Mouse (Mus musculus): ENCODE results near the gene Ubald2. TPM values are rescaled to one million over a fixed set of nuclear protein-coding genes. Genes with fewer than 3 reads are reported as not detected.

The Ubald2 gene
- polyA plus RNA-seq (2012; rRNA removed): 159 and 160 TPM in 2 replicates

GRCm38 (mm10) chr11:116433356-116434286 lies at the start of gene Ubald2:
Ubald2 (plus strand) TSS chr11:116434094.
- Histone ChIP-seq H3K4me3 (replicated peaks; ENCODE audit: extremely low read depth, low read depth, low read length) (peak within 1 kb of the TSS; percentile 91), H3K4me1 (ENCODE audit: control insufficient read depth, insufficient read depth, low read length) (peaks cover 16% of the 10 kb centered on the region)
- TF ChIP-seq POLR2A (IDR thresholded peaks at IDR 0.05; ENCODE audit: borderline replicate concordance, extremely low read depth, low read depth, low read length) (peak; percentile 58; the same call in 1 of the 2 replicates), CTCF (IDR thresholded peaks at IDR 0.05; ENCODE audit: insufficient read depth, low read length) (no peak)
- DNase-seq: peak; percentile 97
- WGBS: 2% methylated on average over 66 of the region's 66 CpGs

- TF ChIP-seq CTCF (IDR thresholded peaks at IDR 0.05; ENCODE audit: insufficient read depth, low read length) (no peak), POLR2A (IDR thresholded peaks at IDR 0.05; ENCODE audit: borderline replicate concordance, extremely low read depth, low read depth, low read length) (no peak)
- WGBS: 88% methylated on average over 11 of the region's 11 CpGs
- no peak overlapping the region for H3K4me3 ChIP-seq (replicated peaks; ENCODE audit: extremely low read depth, low read depth, low read length)
- 0 out of 2 replicates have a peak, but pooled peaks cover 3% of the 10 kb centered on the region for H3K4me1 ChIP-seq (ENCODE audit: control insufficient read depth, insufficient read depth, low read length)
- DNase-seq: no peak
Observed at GRCm38 (mm10) chr11:116384171-116384570, 49.7 kb upstream of the Ubald2 start.

- no peak overlapping the region for H3K4me3 ChIP-seq (replicated peaks; ENCODE audit: extremely low read depth, low read depth, low read length)
- TF ChIP-seq CTCF (IDR thresholded peaks at IDR 0.05; ENCODE audit: insufficient read depth, low read length) (no peak), POLR2A (IDR thresholded peaks at IDR 0.05; ENCODE audit: borderline replicate concordance, extremely low read depth, low read depth, low read length) (no peak)
- 0 out of 2 replicates have a peak, but pooled peaks cover 3% of the 10 kb centered on the region for H3K4me1 ChIP-seq (ENCODE audit: control insufficient read depth, insufficient read depth, low read length)
- no peak for DNase-seq
- WGBS: 63% methylated on average over 5 of the region's 5 CpGs
Observed at GRCm38 (mm10) chr11:116385999-116386398, 47.9 kb upstream of the Ubald2 start.

GRCm38 (mm10) chr11:116387086-116388071 lies 46.5 kb upstream of the Ubald2 start:
- H3K4me3 ChIP-seq (replicated peaks; ENCODE audit: extremely low read depth, low read depth, low read length): no peak overlapping the region
- WGBS: 24% methylated on average over 16 of the region's 16 CpGs
- no peak for TF ChIP-seq POLR2A (IDR thresholded peaks at IDR 0.05; ENCODE audit: borderline replicate concordance, extremely low read depth, low read depth, low read length)
- no peak for TF ChIP-seq CTCF (IDR thresholded peaks at IDR 0.05; ENCODE audit: insufficient read depth, low read length)
- H3K4me1 ChIP-seq (ENCODE audit: control insufficient read depth, insufficient read depth, low read length): 0 out of 2 replicates have a peak, but pooled peaks cover 3% of the 10 kb centered on the region
- no peak for DNase-seq

- 0 out of 2 replicates have a peak, but pooled peaks cover 3% of the 10 kb centered on the region for H3K4me1 ChIP-seq (ENCODE audit: control insufficient read depth, insufficient read depth, low read length)
- H3K4me3 ChIP-seq (replicated peaks; ENCODE audit: extremely low read depth, low read depth, low read length): peak overlapping the region; percentile 24
- TF ChIP-seq CTCF (IDR thresholded peaks at IDR 0.05; ENCODE audit: insufficient read depth, low read length): no peak
- TF ChIP-seq POLR2A (IDR thresholded peaks at IDR 0.05; ENCODE audit: borderline replicate concordance, extremely low read depth, low read depth, low read length): 0 out of 2 replicates have a peak, but pooled peaks have one; percentile 8
- WGBS: 55% methylated on average over 14 of the region's 14 CpGs
- DNase-seq: peak; percentile 25
Observed at GRCm38 (mm10) chr11:116388841-116389480, 44.9 kb upstream of the Ubald2 start.

- 50% methylated on average over 4 of the region's 4 CpGs for WGBS
- Histone ChIP-seq H3K4me1 (ENCODE audit: control insufficient read depth, insufficient read depth, low read length) (peaks cover 2% of the 10 kb centered on the region), H3K4me3 (replicated peaks; ENCODE audit: extremely low read depth, low read depth, low read length) (peak overlapping the region; percentile 59)
- no peak for DNase-seq
- TF ChIP-seq CTCF (IDR thresholded peaks at IDR 0.05; ENCODE audit: insufficient read depth, low read length) (no peak), POLR2A (IDR thresholded peaks at IDR 0.05; ENCODE audit: borderline replicate concordance, extremely low read depth, low read depth, low read length) (no peak)
Observed at GRCm38 (mm10) chr11:116394769-116395168, 39.1 kb upstream of the Ubald2 start.

GRCm38 (mm10) chr11:116396276-116396933 lies 37.5 kb upstream of the Ubald2 start:
- Histone ChIP-seq H3K4me3 (replicated peaks; ENCODE audit: extremely low read depth, low read depth, low read length) (no peak overlapping the region), H3K4me1 (ENCODE audit: control insufficient read depth, insufficient read depth, low read length) (peaks cover 5% of the 10 kb centered on the region)
- 58% methylated on average over 11 of the region's 11 CpGs for WGBS
- no peak for DNase-seq
- TF ChIP-seq POLR2A (IDR thresholded peaks at IDR 0.05; ENCODE audit: borderline replicate concordance, extremely low read depth, low read depth, low read length) (no peak), CTCF (IDR thresholded peaks at IDR 0.05; ENCODE audit: insufficient read depth, low read length) (no peak)

GRCm38 (mm10) chr11:116396934-116397330 lies 37.0 kb upstream of the Ubald2 start:
- H3K4me3 ChIP-seq (replicated peaks; ENCODE audit: extremely low read depth, low read depth, low read length): no peak overlapping the region
- H3K4me1 ChIP-seq (ENCODE audit: control insufficient read depth, insufficient read depth, low read length): peaks cover 5% of the 10 kb centered on the region
- WGBS: 97% methylated on average over 3 of the region's 3 CpGs
- TF ChIP-seq CTCF (IDR thresholded peaks at IDR 0.05; ENCODE audit: insufficient read depth, low read length): no peak
- DNase-seq: no peak

Measured in lung, adult 2 months (tissue).